Mouse (Mus musculus) heart, embryonic 11.5 days (tissue): Measurements from ENCODE around the gene Fam129a. TPM values are rescaled to one million over a fixed set of nuclear protein-coding genes. Genes with fewer than 3 reads are reported as not detected.
A peak's percentile ranks its signal among the peaks of the same experiment; 100 is the strongest.

Experiments used
- ATAC-seq: fragments of 200-750 bp; cut with Nextera tagmentation; replicated peaks from 2 replicates; pipeline ENCODE4 v1.8.0; 2017; ENCODE audit warnings: moderate library complexity; ENCODE audit not compliant: insufficient number of reproducible peaks, low FRiP score, low TSS enrichment
- H3K27ac ChIP-seq: fragments of 300-500 bp; sonication (generic); 2 replicates; pipeline ENCODE4 v1.5.1; 2014; ENCODE audit warnings: mild to moderate bottlenecking, low read depth, low read length
- H3K27me3 ChIP-seq: fragments of 300-500 bp; sonication (generic); 2 replicates; pipeline ENCODE4 v1.6.1; 2014; ENCODE audit warnings: mild to moderate bottlenecking, low read length, mixed read lengths; ENCODE audit not compliant: control insufficient read depth, insufficient read depth
- H3K36me3 ChIP-seq: fragments of 300-500 bp; sonication (generic); 2 replicates; pipeline ENCODE4 v1.6.1; 2014; ENCODE audit warnings: mild to moderate bottlenecking, low read length, moderate library complexity, mixed read lengths; ENCODE audit not compliant: control insufficient read depth, insufficient read depth
- H3K4me1 ChIP-seq: fragments of 300-500 bp; sonication (generic); 2 replicates; pipeline ENCODE4 v1.6.1; 2014; ENCODE audit warnings: low read length; ENCODE audit not compliant: control insufficient read depth, insufficient read depth
- H3K4me2 ChIP-seq: fragments of 300-500 bp; sonication (generic); 2 replicates; pipeline ENCODE4 v1.6.1; 2014; ENCODE audit warnings: mild to moderate bottlenecking, moderate library complexity
- H3K4me3 ChIP-seq: fragments of 300-500 bp; sonication (generic); 2 replicates; pipeline ENCODE4 v1.5.1; 2014; ENCODE audit warnings: low read depth, low read length
- H3K9ac ChIP-seq: fragments of 300-500 bp; sonication (generic); 2 replicates; pipeline ENCODE4 v1.6.1; 2014; ENCODE audit warnings: mild to moderate bottlenecking, low read depth, low read length, moderate library complexity
- H3K9me3 ChIP-seq: fragments of 300-500 bp; sonication (generic); replicated peaks from 2 replicates; pipeline ENCODE4 v1.6.1; 2016; ENCODE audit warnings: low read length; ENCODE audit not compliant: control insufficient read depth
- WGBS: fragments of 180-500 bp; shearing (Covaris S2); extraction: QIAGEN DNeasy Blood & Tissue Kit; methylation state at CpG from one replicate; pipeline ENCODE4 v1.1.7; 2014; ENCODE audit not compliant: insufficient replicate concordance; 5-methylcytosine and 5-hydroxymethylcytosine counted together
- polyA plus RNA-seq: library from polyadenylated mRNA; unstranded; fragments of >200 nt; fragmentation: Nextera tagmentation; extraction: Ambion mirVana; gene quantifications from 2 replicates; pipeline ENCODE4 v1.2.1, GENCODE M21; 2014

Fam129a gene
- polyA plus RNA-seq, 1 experiment from 2014 or later: 2.3 TPM

GRCm38 (mm10) chr1:151550587-151551479 is 20.2 kb upstream of the Fam129a start:
- Histone ChIP-seq H3K9me3 (no peaks in the 10 kb centered on the region), H3K27me3 (no peaks in the 10 kb centered on the region), H3K27ac (no peak overlapping the region), H3K4me3 (no peak overlapping the region), H3K36me3 (no peaks in the 10 kb centered on the region), H3K4me1 (no peaks in the 10 kb centered on the region), H3K4me2 (no peak overlapping the region), H3K9ac (no peak overlapping the region)
- 50% methylated on average over 19 of the region's 19 CpGs for WGBS
- no peak for ATAC-seq

GRCm38 (mm10) chr1:151560536-151560935 is 10.4 kb upstream of the Fam129a start:
- 46% methylated on average over 11 of the region's 11 CpGs for WGBS
- no peaks in the 10 kb centered on the region for H3K9me3 ChIP-seq
- H3K4me1 ChIP-seq: no peaks in the 10 kb centered on the region
- no peak overlapping the region for H3K4me2 ChIP-seq
- H3K9ac ChIP-seq: no peak overlapping the region
- ATAC-seq: no peak
- H3K36me3 ChIP-seq: no peaks in the 10 kb centered on the region
- no peak overlapping the region for H3K27ac ChIP-seq
- no peak overlapping the region for H3K4me3 ChIP-seq
- H3K27me3 ChIP-seq: no peaks in the 10 kb centered on the region

DNA sequence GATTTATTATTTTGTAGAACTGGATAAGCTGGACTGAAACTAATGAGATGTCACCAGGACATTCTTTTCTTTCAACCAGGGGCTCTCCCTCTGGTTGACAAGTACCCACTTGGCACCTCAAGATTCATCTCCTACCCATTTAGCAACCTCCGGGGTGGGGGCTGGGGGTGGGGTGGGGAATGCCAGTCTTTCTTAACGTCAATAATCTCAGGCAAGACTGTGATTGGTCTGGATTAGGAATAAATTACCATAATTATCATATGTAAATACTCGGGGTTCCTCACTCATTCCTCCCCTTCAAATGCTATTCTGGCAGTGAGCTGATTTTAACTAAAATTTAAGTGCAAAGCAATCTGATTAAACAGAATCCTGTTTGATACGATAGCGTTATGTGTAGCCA is 7.6 kb upstream of the Fam129a start:
- Histone ChIP-seq H3K9ac (no peak overlapping the region), H3K27me3 (no peaks in the 10 kb centered on the region), H3K4me2 (no peak overlapping the region), H3K9me3 (no peaks in the 10 kb centered on the region), H3K36me3 (no peaks in the 10 kb centered on the region), H3K27ac (no peak overlapping the region), H3K4me1 (no peaks in the 10 kb centered on the region), H3K4me3 (no peak overlapping the region)
- 70% methylated on average over 5 of the region's 5 CpGs for WGBS
- ATAC-seq: no peak

DNA sequence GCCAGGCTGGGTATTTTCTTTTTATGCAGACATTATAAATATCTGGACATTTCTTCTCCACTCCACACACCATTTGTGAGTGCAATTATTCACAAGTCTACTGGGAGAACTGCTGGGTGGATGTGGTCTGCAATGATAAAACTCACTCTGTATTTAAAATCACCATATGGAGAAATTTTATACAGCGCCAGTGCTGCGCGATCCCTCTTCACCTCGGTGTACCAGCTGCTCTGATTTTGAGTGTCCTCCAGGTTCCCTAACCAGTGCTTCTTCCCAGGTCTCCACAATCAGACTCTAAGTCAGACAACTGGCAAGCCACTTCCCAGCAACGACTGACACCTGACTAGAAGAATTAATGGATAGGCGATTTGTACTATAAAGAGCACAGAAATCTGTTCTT is 7.1 kb upstream of the Fam129a start:
- ATAC-seq: no peak
- Histone ChIP-seq H3K4me1 (no peaks in the 10 kb centered on the region), H3K9me3 (no peaks in the 10 kb centered on the region), H3K27me3 (no peaks in the 10 kb centered on the region), H3K27ac (no peak overlapping the region), H3K9ac (no peak overlapping the region), H3K4me2 (no peak overlapping the region), H3K36me3 (no peaks in the 10 kb centered on the region), H3K4me3 (no peak overlapping the region)
- 51% methylated on average over 6 of the region's 6 CpGs for WGBS

DNA sequence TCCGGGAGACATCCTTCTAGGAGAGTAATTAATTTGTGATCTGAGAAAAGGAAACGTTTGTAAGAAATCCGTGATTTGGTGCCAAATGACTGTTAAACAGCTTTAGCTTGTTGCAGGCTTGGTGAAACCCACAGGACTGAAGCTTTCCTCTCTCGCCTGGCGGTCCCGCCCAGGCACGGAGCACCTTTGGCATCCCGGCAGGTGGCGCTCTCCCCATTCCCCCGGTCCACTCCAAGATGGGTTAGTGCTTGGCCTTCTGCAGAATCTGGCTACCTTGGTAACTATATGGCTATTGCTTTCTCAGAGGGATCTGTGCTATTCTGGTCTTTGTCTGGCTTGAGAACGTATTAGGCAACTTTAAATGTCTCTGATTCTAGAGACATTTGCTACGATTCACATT is 6.6 kb upstream of the Fam129a start:
- Histone ChIP-seq H3K36me3 (no peaks in the 10 kb centered on the region), H3K9me3 (no peaks in the 10 kb centered on the region), H3K4me1 (no peaks in the 10 kb centered on the region), H3K9ac (no peak overlapping the region), H3K27ac (no peak overlapping the region), H3K4me3 (no peak overlapping the region), H3K27me3 (no peaks in the 10 kb centered on the region), H3K4me2 (no peak overlapping the region)
- 14% methylated on average over 12 of the region's 12 CpGs for WGBS
- no peak for ATAC-seq

DNA sequence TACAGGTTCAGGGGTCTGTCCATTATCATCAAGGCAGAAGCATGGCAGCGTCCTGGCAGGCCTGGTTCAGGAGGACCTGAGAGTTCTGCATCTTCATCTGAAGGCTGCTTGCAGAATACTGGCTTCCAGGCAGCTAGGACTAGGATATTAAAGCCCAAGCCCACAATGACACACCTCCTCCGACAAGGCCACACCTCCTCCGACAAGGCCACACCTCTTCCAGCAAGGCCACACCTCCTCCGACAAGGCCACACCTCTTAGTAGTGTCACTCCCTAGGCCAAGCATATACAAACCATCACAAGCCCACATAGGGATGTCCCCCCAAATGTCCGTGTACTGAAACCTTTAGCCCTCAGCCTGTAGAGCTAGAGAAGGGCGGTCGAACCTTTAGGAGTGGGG is 2.3 kb upstream of the Fam129a start:
- no peaks in the 10 kb centered on the region for H3K9me3 ChIP-seq
- H3K4me1 ChIP-seq: no peaks in the 10 kb centered on the region; the same call in 1 of the 2 replicates
- no peak for ATAC-seq
- H3K9ac ChIP-seq: no peak overlapping the region
- no peak overlapping the region for H3K4me3 ChIP-seq
- H3K36me3 ChIP-seq: no peaks in the 10 kb centered on the region
- WGBS: 64% methylated on average over 7 of the region's 7 CpGs
- H3K4me2 ChIP-seq: no peak overlapping the region
- no peak overlapping the region for H3K27ac ChIP-seq
- peaks cover 10% of the 10 kb centered on the region; the same call in 1 of the 2 replicates for H3K27me3 ChIP-seq

GRCm38 (mm10) chr1:151571838-151572578 is 1.0 kb downstream of the Fam129a start:
- WGBS: 17% methylated on average over 10 of the region's 10 CpGs
- Histone ChIP-seq H3K4me3 (peak overlapping the region; percentile 59), H3K27me3 (peaks cover 10% of the 10 kb centered on the region; the same call in 1 of the 2 replicates), H3K36me3 (no peaks in the 10 kb centered on the region), H3K4me1 (no peaks in the 10 kb centered on the region; the same call in 1 of the 2 replicates), H3K9ac (peak overlapping the region; percentile 74), H3K4me2 (peak overlapping the region; percentile 96), H3K9me3 (no peaks in the 10 kb centered on the region), H3K27ac (no peak overlapping the region)
- no peak for ATAC-seq

GRCm38 (mm10) chr1:151572601-151573320 is 1.8 kb downstream of the Fam129a start:
- Histone ChIP-seq H3K4me2 (no peak overlapping the region), H3K4me1 (no peaks in the 10 kb centered on the region; the same call in 1 of the 2 replicates), H3K4me3 (no peak overlapping the region), H3K27ac (no peak overlapping the region), H3K36me3 (no peaks in the 10 kb centered on the region), H3K27me3 (peaks cover 10% of the 10 kb centered on the region; the same call in 1 of the 2 replicates), H3K9me3 (no peaks in the 10 kb centered on the region), H3K9ac (no peak overlapping the region)
- WGBS: 78% methylated on average over 7 of the region's 7 CpGs
- no peak for ATAC-seq
